In the genomic region with DNA sequence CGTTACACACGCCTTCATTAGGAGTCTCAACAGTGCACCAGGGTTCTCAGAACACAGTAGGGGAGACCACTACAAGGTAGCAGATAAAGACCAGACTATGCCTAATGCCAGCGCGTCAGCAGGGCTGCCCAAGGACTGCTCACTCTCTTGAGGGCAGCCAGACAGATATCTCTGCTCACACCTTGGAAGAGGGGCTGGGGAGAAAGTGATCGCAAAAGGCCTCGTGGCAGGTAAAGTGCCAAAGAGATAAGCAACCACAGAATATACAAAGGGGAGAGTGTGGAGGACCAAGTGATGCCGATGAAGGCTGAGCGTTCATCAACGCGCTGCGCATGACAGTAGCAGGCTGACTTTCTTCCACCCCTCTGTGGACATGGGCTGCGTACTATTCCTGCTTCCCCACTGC, we compare ENCODE assay signal across 8 mouse cellular contexts. TPM values are rescaled to one million over a fixed set of nuclear protein-coding genes. Genes with fewer than 3 reads are reported as not detected.
DNase-seq lines count a peak whose midpoint lies in the region; ATAC-seq lines count a peak whose summit lies in the region.

No protein-coding gene starts in this region.

- peaks cover 9% of the 10 kb centered on the region for H3K4me1 ChIP-seq in lung, embryonic 15.5 days
- peaks cover 11% of the 10 kb centered on the region for H3K4me1 ChIP-seq in embryonic facial prominence, embryonic 13.5 days
- peaks cover 12% of the 10 kb centered on the region for H3K4me1 ChIP-seq in limb, embryonic 10.5 days
- peaks cover 7% of the 10 kb centered on the region; the same call in 1 of the 2 replicates for H3K4me1 ChIP-seq in neural tube, embryonic 14.5 days (ENCODE audit: control insufficient read depth, insufficient read depth, low read length)

- WGBS in lung, embryonic 15.5 days = 23% methylated on average over 12 of the region's 12 CpGs
- WGBS in embryonic facial prominence, embryonic 13.5 days = 39% methylated on average over 12 of the region's 12 CpGs
- 43% methylated on average over 12 of the region's 12 CpGs for WGBS in limb, embryonic 10.5 days
- 42% methylated on average over 12 of the region's 12 CpGs for WGBS in neural tube, embryonic 14.5 days

- H3K27me3 ChIP-seq in lung, embryonic 15.5 days = no peaks in the 10 kb centered on the region
- no peaks in the 10 kb centered on the region for H3K27me3 ChIP-seq in embryonic facial prominence, embryonic 13.5 days
- no peaks in the 10 kb centered on the region for H3K27me3 ChIP-seq in limb, embryonic 10.5 days (ENCODE audit: low read depth, poor library complexity, severe bottlenecking)
- no peaks in the 10 kb centered on the region for H3K27me3 ChIP-seq in neural tube, embryonic 14.5 days (ENCODE audit: control insufficient read depth, insufficient read depth, low read length)

- H3K27ac ChIP-seq in lung, embryonic 15.5 days = no peak overlapping the region
- H3K27ac ChIP-seq in embryonic facial prominence, embryonic 13.5 days = peak overlapping the region; percentile 28; the same call in 1 of the 2 replicates
- H3K27ac ChIP-seq in limb, embryonic 10.5 days = peak overlapping the region; percentile 82
- H3K27ac ChIP-seq in neural tube, embryonic 14.5 days (ENCODE audit: low read depth, low read length) = no peak overlapping the region

- H3K36me3 ChIP-seq in lung, embryonic 15.5 days = peaks cover 21% of the 10 kb centered on the region
- H3K36me3 ChIP-seq in embryonic facial prominence, embryonic 13.5 days = peaks cover 35% of the 10 kb centered on the region
- peaks cover 36% of the 10 kb centered on the region for H3K36me3 ChIP-seq in limb, embryonic 10.5 days
- H3K36me3 ChIP-seq in neural tube, embryonic 14.5 days (ENCODE audit: control insufficient read depth, insufficient read depth, low read length) = peaks cover 27% of the 10 kb centered on the region

- DNase-seq in lung, postnatal 14 days = no peak
- no peak for DNase-seq in limb, embryonic 10.5 days (ENCODE audit: low spot score)
- no peak for DNase-seq in right cerebral cortex, postnatal 4 days
- DNase-seq in lung, postnatal 10 days = no peak
- no peak for DNase-seq in gastrocnemius, postnatal 10 days

- H3K4me2 ChIP-seq in lung, embryonic 15.5 days = peak overlapping the region; percentile 81
- H3K4me2 ChIP-seq in embryonic facial prominence, embryonic 13.5 days = peak overlapping the region; percentile 91
- peak overlapping the region; percentile 91 for H3K4me2 ChIP-seq in neural tube, embryonic 14.5 days (ENCODE audit: low read depth, low read length)

- H3K4me3 ChIP-seq in lung, embryonic 15.5 days = peak overlapping the region; percentile 79
- H3K4me3 ChIP-seq in embryonic facial prominence, embryonic 13.5 days = peak overlapping the region; percentile 80
- H3K4me3 ChIP-seq in limb, embryonic 10.5 days = peak overlapping the region; percentile 73
- peak overlapping the region; percentile 75 for H3K4me3 ChIP-seq in neural tube, embryonic 14.5 days (ENCODE audit: low read depth, low read length)

- H3K9ac ChIP-seq in lung, embryonic 15.5 days = peak overlapping the region; percentile 83
- H3K9ac ChIP-seq in embryonic facial prominence, embryonic 13.5 days = peak overlapping the region; percentile 89
- peak overlapping the region; percentile 79 for H3K9ac ChIP-seq in neural tube, embryonic 14.5 days (replicated peaks; ENCODE audit: low read depth, low read length)

- peaks cover 4% of the 10 kb centered on the region; the same call in 1 of the 2 replicates for H3K9me3 ChIP-seq in lung, embryonic 15.5 days
- no peaks in the 10 kb centered on the region for H3K9me3 ChIP-seq in embryonic facial prominence, embryonic 13.5 days
- no peaks in the 10 kb centered on the region for H3K9me3 ChIP-seq in limb, embryonic 10.5 days (replicated peaks)
- no peaks in the 10 kb centered on the region for H3K9me3 ChIP-seq in neural tube, embryonic 14.5 days (ENCODE audit: control insufficient read depth, low read length)

- no peak for ATAC-seq in lung, embryonic 15.5 days (ENCODE audit: borderline replicate concordance, extremely low read depth, low FRiP score, low TSS enrichment)
- no peak for ATAC-seq in embryonic facial prominence, embryonic 13.5 days (ENCODE audit: insufficient number of reproducible peaks, insufficient read depth, low FRiP score, low TSS enrichment, low read depth)
- ATAC-seq in neural tube, embryonic 14.5 days (ENCODE audit: low read depth) = no peak

RNA-seq across cellular contexts. Expression of gene Taf1c, which starts 0.6 kb away (rescaled TPM):
- 10.0 and 10.6 TPM in 2 replicates for polyA plus RNA-seq in lung, embryonic 15.5 days (2015; fragmentation: Nextera tagmentation; extraction: Ambion mirVana)
- polyA plus RNA-seq in embryonic facial prominence, embryonic 13.5 days (2015; fragmentation: Nextera tagmentation; extraction: Ambion mirVana) = 12.9 and 13.7 TPM in 2 replicates
- 15.8 and 16.0 TPM in 2 replicates for polyA plus RNA-seq in limb, embryonic 10.5 days (2016; fragmentation: Nextera tagmentation; extraction: Ambion mirVana)
- polyA plus RNA-seq in neural tube, embryonic 14.5 days (2014; fragmentation: Nextera tagmentation; extraction: Ambion mirVana) = 12.7 and 14.7 TPM in 2 replicates
- 1 to 10 TPM; 3.6 to 4.4 TPM for total RNA-seq in gastrocnemius, postnatal 10 days (2021)

RNA-seq across cellular contexts. Expression of gene Adad2, which starts 8.1 kb away (rescaled TPM):
- polyA plus RNA-seq in lung, embryonic 15.5 days (2015; fragmentation: Nextera tagmentation; extraction: Ambion mirVana) = 0.08 TPM in 1 of 2 replicates, not detected in the other
- not detected in 2 replicates for polyA plus RNA-seq in embryonic facial prominence, embryonic 13.5 days (2015; fragmentation: Nextera tagmentation; extraction: Ambion mirVana)
- not detected in 2 replicates for polyA plus RNA-seq in limb, embryonic 10.5 days (2016; fragmentation: Nextera tagmentation; extraction: Ambion mirVana)
- not detected in 2 replicates for polyA plus RNA-seq in neural tube, embryonic 14.5 days (2014; fragmentation: Nextera tagmentation; extraction: Ambion mirVana)
- not detected for total RNA-seq in gastrocnemius, postnatal 10 days (2021)

RNA-seq across cellular contexts. Expression of gene Dnaaf1, which starts 29.4 kb away (rescaled TPM):
- 1.1 and 1.4 TPM in 2 replicates for polyA plus RNA-seq in lung, embryonic 15.5 days (2015; fragmentation: Nextera tagmentation; extraction: Ambion mirVana)
- 0.08 and 0.19 TPM in 2 replicates for polyA plus RNA-seq in embryonic facial prominence, embryonic 13.5 days (2015; fragmentation: Nextera tagmentation; extraction: Ambion mirVana)
- polyA plus RNA-seq in limb, embryonic 10.5 days (2016; fragmentation: Nextera tagmentation; extraction: Ambion mirVana) = 0.06 and 0.14 TPM in 2 replicates
- 0.15 and 0.48 TPM in 2 replicates for polyA plus RNA-seq in neural tube, embryonic 14.5 days (2014; fragmentation: Nextera tagmentation; extraction: Ambion mirVana)
- not detected for total RNA-seq in gastrocnemius, postnatal 10 days (2021)

RNA-seq across cellular contexts. Expression of gene Hsdl1, which starts 29.4 kb away (rescaled TPM):
- 26.3 and 31.6 TPM in 2 replicates for polyA plus RNA-seq in lung, embryonic 15.5 days (2015; fragmentation: Nextera tagmentation; extraction: Ambion mirVana)
- polyA plus RNA-seq in embryonic facial prominence, embryonic 13.5 days (2015; fragmentation: Nextera tagmentation; extraction: Ambion mirVana) = 29.1 and 30.0 TPM in 2 replicates
- 28.2 and 33.5 TPM in 2 replicates for polyA plus RNA-seq in limb, embryonic 10.5 days (2016; fragmentation: Nextera tagmentation; extraction: Ambion mirVana)
- polyA plus RNA-seq in neural tube, embryonic 14.5 days (2014; fragmentation: Nextera tagmentation; extraction: Ambion mirVana) = 158 and 176 TPM in 2 replicates
- total RNA-seq in gastrocnemius, postnatal 10 days (2021) = 10 to 100 TPM; 13.0 to 15.0 TPM

RNA-seq across cellular contexts. Expression of gene Kcng4, which starts 31.1 kb away (rescaled TPM):
- 0.05 and 0.10 TPM in 2 replicates for polyA plus RNA-seq in lung, embryonic 15.5 days (2015; fragmentation: Nextera tagmentation; extraction: Ambion mirVana)
- 0.18 and 0.26 TPM in 2 replicates for polyA plus RNA-seq in embryonic facial prominence, embryonic 13.5 days (2015; fragmentation: Nextera tagmentation; extraction: Ambion mirVana)
- polyA plus RNA-seq in limb, embryonic 10.5 days (2016; fragmentation: Nextera tagmentation; extraction: Ambion mirVana) = 0.04 TPM in 1 of 2 replicates, not detected in the other
- 0.06 and 0.08 TPM in 2 replicates for polyA plus RNA-seq in neural tube, embryonic 14.5 days (2014; fragmentation: Nextera tagmentation; extraction: Ambion mirVana)
- under 1 TPM; 0.45 to 0.82 TPM for total RNA-seq in gastrocnemius, postnatal 10 days (2021)

Comparison
In these comparisons a context has a peak if more than half of its experiments do, and no peak if none do; other contexts are left out.
1. H3K27ac ChIP-seq: peak in embryonic facial prominence, embryonic 13.5 days (single experiment) and limb, embryonic 10.5 days (single experiment); none in lung, embryonic 15.5 days (single experiment) and neural tube, embryonic 14.5 days (single experiment).
2. Peak in every context shown above with its lines, with median percentiles within 50 percentile points of each other: H3K4me2 ChIP-seq, H3K4me3 ChIP-seq and H3K9ac ChIP-seq.